Mouse (Mus musculus): ENCODE results near the gene Rtf2.

DNA sequence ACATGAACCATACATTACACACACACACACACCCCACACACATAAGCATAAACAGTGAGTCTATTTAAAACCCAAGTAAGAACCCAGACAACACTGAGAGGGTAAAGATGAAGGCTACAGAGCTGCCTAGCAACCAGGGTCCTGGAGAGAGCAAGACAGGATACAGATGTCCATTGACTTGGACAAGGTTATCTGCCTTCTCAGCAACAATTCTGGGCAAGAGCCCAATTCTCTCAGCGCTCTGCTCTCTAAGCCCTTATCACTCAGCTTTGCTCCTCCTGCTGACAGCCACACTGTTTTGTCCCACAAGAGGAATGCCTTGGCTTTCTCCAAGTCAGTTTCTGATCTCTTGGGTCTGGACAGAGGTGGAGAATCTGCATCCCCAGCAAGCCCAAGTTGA is 9.7 kb upstream of the Rtf2 start:
- TF ChIP-seq GATA1 (IDR thresholded peaks at IDR 0.05; ENCODE audit: borderline replicate concordance, low read length), result no peak
- TF ChIP-seq FLI1 (IDR thresholded peaks at IDR 0.05; ENCODE audit: low read length), result no peak

All from megakaryocyte, embryonic 14.5 days (primary cell).